Mouse (Mus musculus) myocyte (in vitro differentiated cells): ENCODE measurements around the gene Osbpl8. TPM values are rescaled to one million over a fixed set of nuclear protein-coding genes. Genes with fewer than 3 reads are reported as not detected.

ENCODE experiments used
- H3K27me3 ChIP-seq: one replicate; pipeline ENCODE4 v1.6.1; 2011; ENCODE audit not compliant: control insufficient read depth, insufficient read depth, insufficient read length
- H3K36me3 ChIP-seq: one replicate; pipeline ENCODE4 v1.6.1; 2011; ENCODE audit not compliant: control insufficient read depth, insufficient read depth
- H3K4me2 ChIP-seq: one replicate; pipeline ENCODE4 v1.6.1; 2011; ENCODE audit warnings: low read depth, control low read depth
- H3K4me3 ChIP-seq: one replicate; pipeline ENCODE4 v1.5.1; 2011; ENCODE audit warnings: mild to moderate bottlenecking, control low read depth, moderate library complexity
- H3K79me2 ChIP-seq: one replicate; pipeline ENCODE4 v1.6.1; 2011; ENCODE audit not compliant: control insufficient read depth, insufficient read depth
- H3ac ChIP-seq: one replicate; pipeline ENCODE4 v1.6.1; 2011; ENCODE audit not compliant: control insufficient read depth, insufficient read length
- CEBPB ChIP-seq: IDR thresholded peaks from 2 replicates; pipeline ENCODE4 v1.6.1; 2011; ENCODE audit warnings: mild to moderate bottlenecking, moderate library complexity; ENCODE audit not compliant: poor library complexity, insufficient read depth, severe bottlenecking
- E2F4 ChIP-seq: IDR thresholded peaks from one replicate; pipeline ENCODE4 v1.6.1; 2011; ENCODE audit warnings: mild to moderate bottlenecking, control low read depth, moderate library complexity; ENCODE audit not compliant: insufficient read depth
- MAX ChIP-seq: IDR thresholded peaks from one replicate; pipeline ENCODE4 v1.6.1; 2011; ENCODE audit warnings: low read depth, mild to moderate bottlenecking, control low read depth
- MYOD1 ChIP-seq, 3 experiments: IDR thresholded peaks; one replicate each; pipeline ENCODE4 v1.6.1; 2011; ENCODE audit warnings: control low read depth in 2 of 3, low read depth in 2 of 3, mild to moderate bottlenecking in 2 of 3, moderate library complexity in 1 of 3; ENCODE audit not compliant: insufficient read length in 2 of 3, control insufficient read depth in 1 of 3
- MYOG ChIP-seq, 3 experiments: IDR thresholded peaks; one replicate each; pipeline ENCODE4 v1.6.1; 2011; ENCODE audit warnings: control low read depth in 2 of 3, low read depth in 2 of 3, mild to moderate bottlenecking in 2 of 3; ENCODE audit not compliant: insufficient read length in 2 of 3, control insufficient read depth in 1 of 3, insufficient read depth in 1 of 3
- POLR2A ChIP-seq: IDR thresholded peaks from one replicate; pipeline ENCODE4 v1.6.1; 2011; ENCODE audit warnings: low read depth, mild to moderate bottlenecking, control low read depth, moderate library complexity; ENCODE audit not compliant: insufficient read length
- POLR2AphosphoS2 ChIP-seq: IDR thresholded peaks from one replicate; pipeline ENCODE4 v1.6.1; 2011; ENCODE audit warnings: low read depth, control low read depth; ENCODE audit not compliant: insufficient read length
- REST ChIP-seq: IDR thresholded peaks from one replicate; pipeline ENCODE4 v1.6.1; 2011; ENCODE audit warnings: mild to moderate bottlenecking, control low read depth, moderate library complexity; ENCODE audit not compliant: insufficient read depth, insufficient read length
- SRF ChIP-seq: IDR thresholded peaks from one replicate; pipeline ENCODE4 v1.6.1; 2011; ENCODE audit warnings: low read depth; ENCODE audit not compliant: control insufficient read depth, insufficient read length
- TCF12 ChIP-seq: IDR thresholded peaks from one replicate; pipeline ENCODE4 v1.6.1; 2011; ENCODE audit warnings: mild to moderate bottlenecking, control low read depth; ENCODE audit not compliant: poor library complexity, insufficient read depth, severe bottlenecking
- TCF3 ChIP-seq: IDR thresholded peaks from one replicate; pipeline ENCODE4 v1.6.1; 2011; ENCODE audit warnings: low read depth, control low read depth; ENCODE audit not compliant: insufficient read length
- USF1 ChIP-seq: IDR thresholded peaks from one replicate; pipeline ENCODE4 v1.6.1; 2011; ENCODE audit warnings: low read depth, mild to moderate bottlenecking, control low read depth, moderate library complexity
- polyA plus RNA-seq: library from polyadenylated mRNA; unstranded; fragments of >200 nt; fragmentation: generic; extraction: Trizol; gene quantifications from one replicate; pipeline ENCODE4 v1.2.1, GENCODE M21; 2012; ENCODE audit warnings: missing spikeins

Gene Osbpl8
- polyA plus RNA-seq, 1 experiment: 5.3 TPM

DNA sequence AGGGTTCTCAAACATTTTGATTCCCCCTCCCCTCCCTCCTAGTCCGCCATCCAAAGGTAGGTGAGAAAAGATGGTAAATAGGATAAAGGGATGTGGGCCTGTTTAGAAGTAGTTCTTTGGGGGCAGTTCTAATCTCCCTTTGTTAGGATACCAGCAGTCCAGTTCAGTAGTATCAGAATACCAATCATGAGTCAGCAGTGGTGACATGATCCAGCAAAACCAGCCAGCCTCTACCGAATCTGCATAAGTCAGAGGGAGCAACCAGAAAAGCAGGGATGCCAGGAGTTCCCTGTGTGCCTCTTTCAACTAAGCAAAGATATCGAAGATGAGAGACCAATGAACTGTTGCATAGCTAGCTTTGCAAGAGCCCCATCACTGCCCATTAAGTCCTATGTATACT is 91.6 kb downstream of the Osbpl8 start:
- no peak overlapping the region for H3K4me3 ChIP-seq
- H3K79me2 ChIP-seq: peaks cover 5% of the 10 kb centered on the region
- no peaks in the 10 kb centered on the region for H3K36me3 ChIP-seq
- TF ChIP-seq TCF12 (no peak), SRF (no peak), MAX (no peak), TCF3 (no peak), POLR2AphosphoS2 (no peak), POLR2A (no peak)
- H3K27me3 ChIP-seq: no peaks in the 10 kb centered on the region
- no peak overlapping the region for H3ac ChIP-seq
- H3K4me2 ChIP-seq: no peak overlapping the region

DNA sequence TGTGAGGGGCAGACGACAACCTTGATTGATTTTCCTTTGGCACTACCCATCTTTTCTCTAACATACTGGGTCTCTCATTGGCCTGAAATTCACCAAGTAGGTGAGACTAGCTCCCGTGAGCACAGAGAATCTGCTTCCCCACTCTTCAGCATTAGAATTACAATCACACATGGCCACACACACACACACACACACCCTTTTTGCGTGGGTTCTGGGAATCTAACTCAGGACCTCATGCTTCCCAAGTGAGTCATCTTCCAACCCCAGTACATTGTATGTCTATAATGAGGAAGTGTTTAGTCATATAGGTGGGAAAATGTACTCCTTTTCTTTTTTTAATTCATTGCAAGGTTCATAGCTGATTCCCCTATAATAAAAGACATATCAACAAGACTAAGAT is 92.8 kb downstream of the Osbpl8 start:
- H3K4me2 ChIP-seq: no peak overlapping the region
- H3K4me3 ChIP-seq: no peak overlapping the region
- no peaks in the 10 kb centered on the region for H3K36me3 ChIP-seq
- no peak overlapping the region for H3ac ChIP-seq
- no peaks in the 10 kb centered on the region for H3K27me3 ChIP-seq
- no peak for TF ChIP-seq TCF12
- TF ChIP-seq POLR2A: no peak
- TF ChIP-seq POLR2AphosphoS2: no peak
- TF ChIP-seq USF1: no peak
- TF ChIP-seq TCF3: no peak
- TF ChIP-seq SRF: no peak
- no peak for TF ChIP-seq E2F4
- TF ChIP-seq MYOG (IDR thresholded peaks at IDR 0.05; ENCODE audit: control insufficient read depth in 1 of 3, insufficient read depth in 1 of 3, insufficient read length in 2 of 3, low read depth in 2 of 3): no peak
- no peak for TF ChIP-seq MYOD1 (IDR thresholded peaks at IDR 0.05; ENCODE audit: control insufficient read depth in 1 of 3, insufficient read length in 2 of 3, low read depth in 2 of 3)
- no peak for TF ChIP-seq CEBPB
- no peak for TF ChIP-seq REST
- TF ChIP-seq MAX: no peak
- H3K79me2 ChIP-seq: peaks cover 5% of the 10 kb centered on the region

DNA sequence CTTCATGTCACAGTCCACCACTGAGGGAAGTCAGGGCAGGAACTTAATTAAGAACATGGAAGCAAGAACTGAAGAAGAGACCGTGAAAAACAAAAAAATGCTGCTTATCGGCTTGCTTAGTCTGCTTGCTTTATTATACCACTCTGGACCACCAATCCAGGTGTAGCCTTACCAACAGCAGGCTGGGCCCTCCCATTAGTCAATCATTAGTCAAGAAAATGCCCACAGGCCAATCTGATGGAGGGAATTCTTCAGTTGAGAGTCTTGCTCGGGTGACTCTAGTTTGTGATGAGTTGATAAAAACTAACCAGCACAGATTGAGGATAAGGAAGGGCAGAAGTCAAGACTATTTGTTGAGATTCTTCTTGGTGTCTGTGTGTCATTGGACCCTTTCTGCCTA is 93.7 kb downstream of the Osbpl8 start:
- Histone ChIP-seq H3K27me3 (no peaks in the 10 kb centered on the region), H3K4me2 (no peak overlapping the region), H3K4me3 (no peak overlapping the region), H3K79me2 (peaks cover 4% of the 10 kb centered on the region), H3K36me3 (no peaks in the 10 kb centered on the region), H3ac (no peak overlapping the region)
- TF ChIP-seq TCF12 (no peak), REST (no peak), E2F4 (no peak), POLR2AphosphoS2 (no peak), MYOG (IDR thresholded peaks at IDR 0.05; ENCODE audit: control insufficient read depth in 1 of 3, insufficient read depth in 1 of 3, insufficient read length in 2 of 3, low read depth in 2 of 3) (no peak), SRF (no peak), POLR2A (no peak), TCF3 (no peak), USF1 (no peak), MAX (no peak), MYOD1 (IDR thresholded peaks at IDR 0.05; ENCODE audit: control insufficient read depth in 1 of 3, insufficient read length in 2 of 3, low read depth in 2 of 3) (no peak), CEBPB (no peak)

DNA sequence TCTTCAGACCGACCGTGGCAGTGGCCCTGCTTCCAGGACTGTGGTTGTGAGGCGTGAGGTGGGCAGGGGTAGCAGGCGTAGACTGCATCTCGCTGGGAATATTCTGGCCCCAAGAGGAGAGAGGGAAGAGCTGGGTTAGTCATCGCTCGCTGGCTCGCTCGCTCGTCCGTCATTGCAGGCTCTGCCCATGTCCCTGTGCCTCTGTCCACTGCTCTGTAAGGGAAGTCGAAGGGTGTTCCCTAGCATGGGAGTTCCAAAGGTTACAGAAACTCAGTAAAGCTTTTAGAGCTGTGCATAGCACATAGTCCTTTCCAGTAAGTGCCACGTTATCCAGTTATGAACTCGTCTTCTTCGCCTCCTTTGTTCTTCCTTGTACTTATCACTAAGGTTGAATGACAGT is 107.1 kb downstream of the Osbpl8 start:
- no peak overlapping the region for H3ac ChIP-seq
- H3K79me2 ChIP-seq: no peaks in the 10 kb centered on the region
- H3K4me3 ChIP-seq: no peak overlapping the region
- no peaks in the 10 kb centered on the region for H3K27me3 ChIP-seq
- H3K36me3 ChIP-seq: peaks cover 39% of the 10 kb centered on the region
- TF ChIP-seq MYOD1 (IDR thresholded peaks at IDR 0.05; ENCODE audit: control insufficient read depth in 1 of 3, insufficient read length in 2 of 3, low read depth in 2 of 3) (no peak), REST (no peak), MAX (no peak), TCF12 (no peak)
- H3K4me2 ChIP-seq: no peak overlapping the region

DNA sequence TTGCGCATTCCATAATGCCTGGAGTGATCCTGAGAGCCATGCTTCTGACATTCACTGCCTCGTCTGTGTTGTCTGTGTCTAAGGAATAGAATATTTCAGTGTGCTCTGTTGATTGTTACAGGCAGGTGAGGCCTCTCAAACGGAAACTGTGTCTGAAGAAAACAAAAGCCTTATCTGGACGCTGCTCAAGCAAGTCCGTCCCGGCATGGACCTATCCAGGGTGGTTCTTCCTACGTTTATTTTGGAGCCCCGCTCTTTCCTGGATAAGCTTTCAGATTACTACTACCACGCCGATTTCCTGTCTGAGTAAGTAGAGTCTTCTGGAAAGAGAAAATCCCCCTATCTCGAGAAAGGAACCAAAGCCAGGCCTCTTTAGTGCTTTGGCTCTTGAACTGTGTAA is 108.4 kb downstream of the Osbpl8 start:
- TF ChIP-seq E2F4 (no peak), CEBPB (no peak)
- Histone ChIP-seq H3K36me3 (peaks cover 32% of the 10 kb centered on the region), H3K27me3 (no peaks in the 10 kb centered on the region), H3K4me2 (no peak overlapping the region), H3K79me2 (no peaks in the 10 kb centered on the region), H3ac (no peak overlapping the region), H3K4me3 (no peak overlapping the region)
